Mouse (Mus musculus) MEL (cell line): ENCODE measurements around the gene Cwf19l1. TPM values are rescaled to one million over a fixed set of nuclear protein-coding genes. Genes with fewer than 3 reads are reported as not detected.
A peak's percentile ranks its signal among the peaks of the same experiment; 100 is the strongest.

ENCODE experiments used
- DNase-seq: peaks from one replicate; pipeline ENCODE4 v3.0.0; 2011; ENCODE audit warnings: low read depth, low spot score
- H3K27ac ChIP-seq: 2 replicates; pipeline ENCODE4 v1.5.1; 2012; ENCODE audit warnings: low read depth, mild to moderate bottlenecking, control low read depth, low read length, moderate library complexity; ENCODE audit not compliant: control insufficient read depth
- H3K27me3 ChIP-seq, 2 experiments: fragments of 150-350 bp in 1 of 2; sonication (generic) in 1 of 2; 2 replicates each; pipeline ENCODE4 v1.6.1; 2012; ENCODE audit warnings: low read length in 2 of 2, mild to moderate bottlenecking in 2 of 2, improper control_type of control experiment in 1 of 2, moderate library complexity in 1 of 2; ENCODE audit not compliant: insufficient read depth in 2 of 2, control insufficient read depth in 1 of 2
- H3K36me3 ChIP-seq, 2 experiments: 2 replicates each; pipeline ENCODE4 v1.6.1; 2012 to 2014; ENCODE audit warnings: low read length in 2 of 2, improper control_type of control experiment in 1 of 2, inconsistent platforms in 1 of 2, mild to moderate bottlenecking in 1 of 2; ENCODE audit not compliant: insufficient read depth in 2 of 2, control insufficient read depth in 1 of 2
- H3K4me1 ChIP-seq, 2 experiments: fragments of 150-350 bp in 1 of 2; sonication (generic) in 1 of 2; 2 replicates each; pipeline ENCODE4 v1.6.1; 2012; ENCODE audit warnings: low read length in 2 of 2, improper control_type of control experiment in 1 of 2, mild to moderate bottlenecking in 1 of 2; ENCODE audit not compliant: insufficient read depth in 2 of 2, control insufficient read depth in 1 of 2
- H3K4me3 ChIP-seq, 2 experiments: fragments of 150-350 bp in 1 of 2; sonication (generic) in 1 of 2; 2 replicates each; pipeline ENCODE4 v1.5.1; 2012; ENCODE audit warnings: low read depth in 2 of 2, low read length in 2 of 2, mild to moderate bottlenecking in 2 of 2, moderate library complexity in 2 of 2, control low read depth in 1 of 2, improper control_type of control experiment in 1 of 2; ENCODE audit not compliant: control insufficient read depth in 1 of 2, insufficient read depth in 1 of 2
- H3K79me2 ChIP-seq: 2 replicates; pipeline ENCODE4 v1.6.1; 2012; ENCODE audit warnings: mild to moderate bottlenecking, low read length, moderate library complexity; ENCODE audit not compliant: control insufficient read depth, poor library complexity, insufficient read depth
- H3K9ac ChIP-seq: 2 replicates; pipeline ENCODE4 v1.6.1; 2012; ENCODE audit warnings: low read depth, mild to moderate bottlenecking, control low read depth, low read length, moderate library complexity; ENCODE audit not compliant: control insufficient read depth, poor library complexity, severe bottlenecking
- H3K9me3 ChIP-seq: fragments of 150-350 bp; sonication (generic); replicated peaks from 2 replicates; pipeline ENCODE4 v1.6.1; 2012; ENCODE audit warnings: mild to moderate bottlenecking, low read length, improper control_type of control experiment, moderate library complexity; ENCODE audit not compliant: insufficient read depth
- EP300 ChIP-seq, 2 experiments: IDR thresholded peaks; 2 replicates each; pipeline ENCODE4 v1.6.1; 2011; ENCODE audit warnings: improper control_type of control experiment in 2 of 2, low read length in 2 of 2, low read depth in 1 of 2, mild to moderate bottlenecking in 1 of 2
- JUND ChIP-seq: IDR thresholded peaks from 2 replicates; pipeline ENCODE4 v1.6.1; 2011; ENCODE audit warnings: low read depth, mild to moderate bottlenecking, improper control_type of control experiment, low read length
- KAT2A ChIP-seq: conservative IDR thresholded peaks from 2 replicates; pipeline ENCODE4 v1.6.1; 2012; ENCODE audit warnings: low read depth, low read length, improper control_type of control experiment, inconsistent platforms
- MAFK ChIP-seq: IDR thresholded peaks from 2 replicates; pipeline ENCODE4 v1.6.1; 2011; ENCODE audit warnings: low read depth, mild to moderate bottlenecking, low read length, improper control_type of control experiment, borderline replicate concordance
- NRF1 ChIP-seq: IDR thresholded peaks from 2 replicates; pipeline ENCODE4 v1.6.1; 2014; ENCODE audit warnings: low read depth, mild to moderate bottlenecking, inconsistent platforms, low read length, improper control_type of control experiment, moderate library complexity; ENCODE audit not compliant: poor library complexity, insufficient read depth, severe bottlenecking
- POLR2A ChIP-seq, 2 experiments: IDR thresholded peaks; 2 replicates each; pipeline ENCODE4 v1.6.1; 2011 to 2012; ENCODE audit warnings: low read length in 2 of 2, mild to moderate bottlenecking in 2 of 2, control low read depth in 1 of 2, improper control_type of control experiment in 1 of 2, low read depth in 1 of 2, moderate library complexity in 1 of 2; ENCODE audit not compliant: control insufficient read depth in 1 of 2, insufficient read depth in 1 of 2, poor library complexity in 1 of 2
- USF2 ChIP-seq, 2 experiments: IDR thresholded peaks; 2 replicates each; pipeline ENCODE4 v1.6.1; 2011 to 2012; ENCODE audit warnings: improper control_type of control experiment in 2 of 2, low read length in 2 of 2, borderline replicate concordance in 1 of 2, inconsistent platforms in 1 of 2, low read depth in 1 of 2, mild to moderate bottlenecking in 1 of 2; ENCODE audit not compliant: insufficient read depth in 1 of 2
- ZMIZ1 ChIP-seq: IDR thresholded peaks from 2 replicates; pipeline ENCODE4 v1.6.1; 2012; ENCODE audit warnings: low read depth, mild to moderate bottlenecking, inconsistent platforms, low read length, improper control_type of control experiment, moderate library complexity
- polyA plus RNA-seq, 2 experiments: library from polyadenylated mRNA; stranded (reverse) in 1 of 2; unstranded in 1 of 2; fragments of >175 nt in 1 of 2; fragments of >200 nt in 1 of 2; gene quantifications; 2 replicates each; pipeline versions ENCODE4 v1.2.1 to v1.2.4; 2012; ENCODE audit warnings: low replicate concordance in 2 of 2, low read depth in 1 of 2; ENCODE audit not compliant: insufficient read length in 2 of 2, insufficient read depth in 1 of 2, missing spikeins in 1 of 2
- total RNA-seq: library from RNA; depleted of rRNA; stranded (reverse); fragments of 300-350 nt; gene quantifications from 2 replicates; pipeline ENCODE4 v1.2.3, GENCODE M21; 2012; rRNA removed

Cwf19l1 gene
- total and polyA plus RNA-seq, 3 experiments = 28.2 to 68.6 TPM; not detected in 1

GRCm38 (mm10) chr19:44060226-44060625, 75.5 kb downstream of the Cwf19l1 start:
- no peak overlapping the region for H3K4me3 ChIP-seq
- no peaks in the 10 kb centered on the region for H3K27me3 ChIP-seq
- H3K27ac ChIP-seq = no peak overlapping the region
- H3K79me2 ChIP-seq = no peaks in the 10 kb centered on the region; the same call in 1 of the 2 replicates
- no peak for DNase-seq
- H3K9me3 ChIP-seq = no peaks in the 10 kb centered on the region
- peaks cover 5 to 56% of the 10 kb centered on the region in 2 experiments; a peak in 3 of 4 replicates for H3K36me3 ChIP-seq
- H3K9ac ChIP-seq = no peak overlapping the region
- no peak for TF ChIP-seq POLR2A (IDR thresholded peaks at IDR 0.05; ENCODE audit: control insufficient read depth in 1 of 2, insufficient read depth in 1 of 2, low read depth in 1 of 2, low read length in 2 of 2, poor library complexity in 1 of 2)
- TF ChIP-seq NRF1 = no peak
- TF ChIP-seq EP300 (IDR thresholded peaks at IDR 0.05; ENCODE audit: low read depth in 1 of 2, low read length in 2 of 2) = no peak
- no peak for TF ChIP-seq ZMIZ1
- no peak for TF ChIP-seq MAFK
- no peak for TF ChIP-seq JUND
- 0 out of 4 replicates have a peak, but pooled peaks of 1 of the 2 experiments have one; percentile 8 for TF ChIP-seq USF2 (IDR thresholded peaks at IDR 0.05; ENCODE audit: borderline replicate concordance in 1 of 2, insufficient read depth in 1 of 2, low read depth in 1 of 2, low read length in 2 of 2)
- TF ChIP-seq KAT2A = no peak
- no peaks in the 10 kb centered on the region for H3K4me1 ChIP-seq

Other genes with a start within 250 kb of the Cwf19l1 start
- 5.4 and 6.2 TPM in 2 replicates for gene Dnmbp, start 195.7 kb downstream of the Cwf19l1 start, total RNA-seq
- gene Dnmbp, start 195.7 kb downstream of the Cwf19l1 start, polyA plus RNA-seq = 1 to 10 TPM in 1 of 2 experiments, not detected in 1; 9.4 TPM
- 0.27 and 0.39 TPM in 2 replicates for gene Cpn1, start 149.3 kb downstream of the Cwf19l1 start, total RNA-seq
- gene Cpn1, start 149.3 kb downstream of the Cwf19l1 start, polyA plus RNA-seq = under 1 TPM in 1 of 2 experiments, not detected in 1; 0.33 TPM
- gene Cyp2c23, start 106.7 kb downstream of the Cwf19l1 start, total RNA-seq = not detected in 2 replicates
- not detected for gene Cyp2c23, start 106.7 kb downstream of the Cwf19l1 start, polyA plus RNA-seq
- gene Erlin1, start 66.1 kb downstream of the Cwf19l1 start, total RNA-seq = 23.8 and 25.0 TPM in 2 replicates
- gene Erlin1, start 66.1 kb downstream of the Cwf19l1 start, polyA plus RNA-seq = 100 to 1,000 TPM in 1 of 2 experiments, 10 to 100 TPM in 1; 39.5 to 108 TPM
- 55.9 and 58.3 TPM in 2 replicates for gene Chuk, start 28.4 kb downstream of the Cwf19l1 start, total RNA-seq
- 100 to 1,000 TPM in 1 of 2 experiments, 10 to 100 TPM in 1; 50.5 to 463 TPM for gene Chuk, start 28.4 kb downstream of the Cwf19l1 start, polyA plus RNA-seq
- 171 and 193 TPM in 2 replicates for gene Bloc1s2, start 10.6 kb upstream of the Cwf19l1 start, total RNA-seq
- 100 to 1,000 TPM in 1 of 2 experiments, not detected in 1; 151 TPM for gene Bloc1s2, start 10.6 kb upstream of the Cwf19l1 start, polyA plus RNA-seq
- not detected in 2 replicates for gene Pkd2l1, start 56.6 kb upstream of the Cwf19l1 start, total RNA-seq
- gene Pkd2l1, start 56.6 kb upstream of the Cwf19l1 start, polyA plus RNA-seq = not detected
- 0.96 and 1.4 TPM in 2 replicates for gene Scd3, start 67.4 kb upstream of the Cwf19l1 start, total RNA-seq
- 100 to 1,000 TPM in 1 of 2 experiments, under 1 TPM in 1; 0.65 to 745 TPM for gene Scd3, start 67.4 kb upstream of the Cwf19l1 start, polyA plus RNA-seq
- gene Scd2, start 157.8 kb upstream of the Cwf19l1 start, total RNA-seq = 392 and 554 TPM in 2 replicates
- 100 to 1,000 TPM in 1 of 2 experiments, 10 to 100 TPM in 1; 47.4 to 593 TPM for gene Scd2, start 157.8 kb upstream of the Cwf19l1 start, polyA plus RNA-seq
- 0.16 and 0.31 TPM in 2 replicates for gene Scd4, start 197.2 kb upstream of the Cwf19l1 start, total RNA-seq
- gene Scd4, start 197.2 kb upstream of the Cwf19l1 start, polyA plus RNA-seq = under 1 TPM in 1 of 2 experiments, not detected in 1; 0.36 TPM